Mouse (Mus musculus) MEL (cell line): ENCODE measurements at regions not wholly inside any gene's neighbourhood (a gene's known extent, or its start where the extent isn't known, plus 50 kb on each side); places are given as distances from the start of the nearest gene placed in this dataset.

ENCODE experiments used
- DNase-seq: peaks from one replicate; pipeline ENCODE4 v3.0.0; 2011; ENCODE audit warnings: low read depth, low spot score
- H3K27ac ChIP-seq: 2 replicates; pipeline ENCODE4 v1.5.1; 2012; ENCODE audit warnings: low read depth, mild to moderate bottlenecking, control low read depth, low read length, moderate library complexity; ENCODE audit not compliant: control insufficient read depth
- H3K27me3 ChIP-seq, 2 experiments: fragments of 150-350 bp in 1 of 2; sonication (generic) in 1 of 2; 2 replicates each; pipeline ENCODE4 v1.6.1; 2012; ENCODE audit warnings: low read length in 2 of 2, mild to moderate bottlenecking in 2 of 2, improper control_type of control experiment in 1 of 2, moderate library complexity in 1 of 2; ENCODE audit not compliant: insufficient read depth in 2 of 2, control insufficient read depth in 1 of 2
- H3K36me3 ChIP-seq, 2 experiments: 2 replicates each; pipeline ENCODE4 v1.6.1; 2012 to 2014; ENCODE audit warnings: low read length in 2 of 2, improper control_type of control experiment in 1 of 2, inconsistent platforms in 1 of 2, mild to moderate bottlenecking in 1 of 2; ENCODE audit not compliant: insufficient read depth in 2 of 2, control insufficient read depth in 1 of 2
- H3K4me1 ChIP-seq, 2 experiments: fragments of 150-350 bp in 1 of 2; sonication (generic) in 1 of 2; 2 replicates each; pipeline ENCODE4 v1.6.1; 2012; ENCODE audit warnings: low read length in 2 of 2, improper control_type of control experiment in 1 of 2, mild to moderate bottlenecking in 1 of 2; ENCODE audit not compliant: insufficient read depth in 2 of 2, control insufficient read depth in 1 of 2
- H3K4me3 ChIP-seq, 2 experiments: fragments of 150-350 bp in 1 of 2; sonication (generic) in 1 of 2; 2 replicates each; pipeline ENCODE4 v1.5.1; 2012; ENCODE audit warnings: low read depth in 2 of 2, low read length in 2 of 2, mild to moderate bottlenecking in 2 of 2, moderate library complexity in 2 of 2, control low read depth in 1 of 2, improper control_type of control experiment in 1 of 2; ENCODE audit not compliant: control insufficient read depth in 1 of 2, insufficient read depth in 1 of 2
- H3K79me2 ChIP-seq: 2 replicates; pipeline ENCODE4 v1.6.1; 2012; ENCODE audit warnings: mild to moderate bottlenecking, low read length, moderate library complexity; ENCODE audit not compliant: control insufficient read depth, poor library complexity, insufficient read depth
- H3K9ac ChIP-seq: 2 replicates; pipeline ENCODE4 v1.6.1; 2012; ENCODE audit warnings: low read depth, mild to moderate bottlenecking, control low read depth, low read length, moderate library complexity; ENCODE audit not compliant: control insufficient read depth, poor library complexity, severe bottlenecking
- H3K9me3 ChIP-seq: fragments of 150-350 bp; sonication (generic); replicated peaks from 2 replicates; pipeline ENCODE4 v1.6.1; 2012; ENCODE audit warnings: mild to moderate bottlenecking, low read length, improper control_type of control experiment, moderate library complexity; ENCODE audit not compliant: insufficient read depth
- BHLHE40 ChIP-seq: IDR thresholded peaks from 2 replicates; pipeline ENCODE4 v1.6.1; 2012; ENCODE audit warnings: low read depth, mild to moderate bottlenecking, inconsistent platforms, low read length, improper control_type of control experiment, borderline replicate concordance
- CTCF ChIP-seq, 3 experiments: IDR thresholded peaks in 2 of 3; conservative IDR thresholded peaks in 1 of 3; 2 replicates each; pipeline ENCODE4 v1.5.1; 2011 to 2012; ENCODE audit warnings: low read length in 3 of 3, low read depth in 2 of 3, mild to moderate bottlenecking in 2 of 3, improper control_type of control experiment in 1 of 3, inconsistent platforms in 1 of 3, mixed read lengths in 1 of 3, moderate library complexity in 1 of 3; ENCODE audit not compliant: control insufficient read depth in 1 of 3, insufficient read depth in 1 of 3, poor library complexity in 1 of 3, severe bottlenecking in 1 of 3
- ELF1 ChIP-seq: IDR thresholded peaks from 2 replicates; pipeline ENCODE4 v1.6.1; 2014; ENCODE audit warnings: low read depth, mild to moderate bottlenecking, inconsistent platforms, low read length, improper control_type of control experiment, moderate library complexity
- GABPA ChIP-seq: IDR thresholded peaks from 2 replicates; pipeline ENCODE4 v1.6.1; 2012; ENCODE audit warnings: low read depth, mild to moderate bottlenecking, inconsistent platforms, low read length, improper control_type of control experiment, moderate library complexity
- GATA1 ChIP-seq: IDR thresholded peaks from 2 replicates; pipeline ENCODE4 v1.6.1; 2011; ENCODE audit warnings: low read depth, low read length, improper control_type of control experiment
- HCFC1 ChIP-seq: IDR thresholded peaks from 2 replicates; pipeline ENCODE4 v1.6.1; 2012; ENCODE audit warnings: low read depth, mild to moderate bottlenecking, inconsistent platforms, low read length, improper control_type of control experiment, moderate library complexity
- MAFK ChIP-seq: IDR thresholded peaks from 2 replicates; pipeline ENCODE4 v1.6.1; 2011; ENCODE audit warnings: low read depth, mild to moderate bottlenecking, low read length, improper control_type of control experiment, borderline replicate concordance
- MAX ChIP-seq: IDR thresholded peaks from 2 replicates; pipeline ENCODE4 v1.6.1; 2011; ENCODE audit warnings: low read length, improper control_type of control experiment
- MAZ ChIP-seq: IDR thresholded peaks from 2 replicates; pipeline ENCODE4 v1.6.1; 2012; ENCODE audit warnings: low read depth, mild to moderate bottlenecking, inconsistent platforms, low read length, improper control_type of control experiment
- MEF2A ChIP-seq: IDR thresholded peaks from 2 replicates; pipeline ENCODE4 v1.6.1; 2014; ENCODE audit warnings: low read depth, mild to moderate bottlenecking, inconsistent platforms, low read length, improper control_type of control experiment; ENCODE audit not compliant: poor library complexity, insufficient replicate concordance, severe bottlenecking; ENCODE audit errors: extremely low read depth
- MXI1 ChIP-seq: IDR thresholded peaks from 2 replicates; pipeline ENCODE4 v1.6.1; 2011; ENCODE audit warnings: mild to moderate bottlenecking, low read depth, low read length, improper control_type of control experiment
- MYB ChIP-seq: IDR thresholded peaks from 2 replicates; pipeline ENCODE4 v1.6.1; 2011; ENCODE audit warnings: mild to moderate bottlenecking, low read depth, low read length, improper control_type of control experiment
- NRF1 ChIP-seq: IDR thresholded peaks from 2 replicates; pipeline ENCODE4 v1.6.1; 2014; ENCODE audit warnings: low read depth, mild to moderate bottlenecking, inconsistent platforms, low read length, improper control_type of control experiment, moderate library complexity; ENCODE audit not compliant: poor library complexity, insufficient read depth, severe bottlenecking
- POLR2A ChIP-seq, 2 experiments: IDR thresholded peaks; 2 replicates each; pipeline ENCODE4 v1.6.1; 2011 to 2012; ENCODE audit warnings: low read length in 2 of 2, mild to moderate bottlenecking in 2 of 2, control low read depth in 1 of 2, improper control_type of control experiment in 1 of 2, low read depth in 1 of 2, moderate library complexity in 1 of 2; ENCODE audit not compliant: control insufficient read depth in 1 of 2, insufficient read depth in 1 of 2, poor library complexity in 1 of 2
- POLR2AphosphoS2 ChIP-seq: IDR thresholded peaks from 2 replicates; pipeline ENCODE4 v1.6.1; 2011; ENCODE audit warnings: low read length, improper control_type of control experiment
- POLR2AphosphoS5 ChIP-seq: IDR thresholded peaks from 2 replicates; pipeline ENCODE4 v1.6.1; 2012; ENCODE audit warnings: low read depth, borderline replicate concordance, mild to moderate bottlenecking, inconsistent platforms, low read length, moderate library complexity, mixed read lengths
- SMC3 ChIP-seq: IDR thresholded peaks from 2 replicates; pipeline ENCODE4 v1.6.1; 2011; ENCODE audit warnings: low read depth, low read length, improper control_type of control experiment
- TBP ChIP-seq: IDR thresholded peaks from 2 replicates; pipeline ENCODE4 v1.8.0; 2011; ENCODE audit warnings: low read depth, low read length, improper control_type of control experiment
- TCF12 ChIP-seq: IDR thresholded peaks from 2 replicates; pipeline ENCODE4 v1.6.1; 2014; ENCODE audit warnings: low read depth, mild to moderate bottlenecking, inconsistent platforms, low read length, improper control_type of control experiment, moderate library complexity
- UBTF ChIP-seq: IDR thresholded peaks from 2 replicates; pipeline ENCODE4 v1.6.1; 2012; ENCODE audit warnings: low read depth, mild to moderate bottlenecking, inconsistent platforms, low read length, improper control_type of control experiment, moderate library complexity, borderline replicate concordance; ENCODE audit not compliant: insufficient read depth
- USF1 ChIP-seq: IDR thresholded peaks from 2 replicates; pipeline ENCODE4 v1.6.1; 2014; ENCODE audit warnings: low read depth, mild to moderate bottlenecking, inconsistent platforms, low read length, improper control_type of control experiment, moderate library complexity
- ZC3H11A ChIP-seq: IDR thresholded peaks from 2 replicates; pipeline ENCODE4 v1.6.1; 2012; ENCODE audit warnings: low read depth, mild to moderate bottlenecking, inconsistent platforms, low read length, improper control_type of control experiment
- ZKSCAN1 ChIP-seq: IDR thresholded peaks from 2 replicates; pipeline ENCODE4 v1.6.1; 2012; ENCODE audit warnings: low read depth, mild to moderate bottlenecking, inconsistent platforms, low read length, improper control_type of control experiment, moderate library complexity

DNA sequence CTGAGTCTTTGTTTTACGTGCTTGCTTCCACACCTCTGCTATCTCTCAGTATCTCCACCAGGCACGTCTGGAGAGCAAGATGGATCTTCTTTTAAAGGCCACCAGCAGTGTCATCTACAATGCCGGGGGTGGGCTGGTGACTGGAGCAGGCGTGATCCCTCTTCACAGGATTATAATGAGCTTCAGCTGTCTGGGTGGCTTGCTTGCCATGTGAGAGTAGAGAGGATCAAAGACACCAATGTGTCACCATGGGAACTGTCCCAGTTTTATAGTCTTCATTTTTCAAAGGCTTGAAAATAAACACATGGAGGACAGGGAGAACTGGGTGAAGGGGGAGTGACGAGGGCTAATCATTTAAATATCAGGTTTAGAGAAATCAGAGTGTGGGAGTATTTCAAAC lies 131.6 kb upstream of the Klf4 start:
- no peaks in the 10 kb centered on the region for H3K36me3 ChIP-seq
- H3K9ac ChIP-seq = no peak overlapping the region
- no peaks in the 10 kb centered on the region for H3K27me3 ChIP-seq
- H3K4me1 ChIP-seq = no peaks in the 10 kb centered on the region
- no peak for TF ChIP-seq BHLHE40
- no peak for TF ChIP-seq HCFC1
- TF ChIP-seq UBTF = no peak
- TF ChIP-seq MAX = no peak
- TF ChIP-seq SMC3 = no peak
- no peak for TF ChIP-seq USF1
- TF ChIP-seq POLR2AphosphoS2 = no peak
- TF ChIP-seq MEF2A = no peak
- TF ChIP-seq POLR2A (IDR thresholded peaks at IDR 0.05; ENCODE audit: control insufficient read depth in 1 of 2, insufficient read depth in 1 of 2, low read depth in 1 of 2, low read length in 2 of 2, poor library complexity in 1 of 2) = no peak
- TF ChIP-seq GABPA = no peak
- no peak for TF ChIP-seq MXI1
- TF ChIP-seq ELF1 = no peak
- TF ChIP-seq MAZ = no peak
- TF ChIP-seq GATA1 = no peak
- no peak for TF ChIP-seq MAFK
- TF ChIP-seq ZC3H11A = no peak
- DNase-seq = no peak
- H3K9me3 ChIP-seq = no peaks in the 10 kb centered on the region
- H3K4me3 ChIP-seq = no peak overlapping the region
- no peaks in the 10 kb centered on the region for H3K79me2 ChIP-seq
- H3K27ac ChIP-seq = no peak overlapping the region

DNA sequence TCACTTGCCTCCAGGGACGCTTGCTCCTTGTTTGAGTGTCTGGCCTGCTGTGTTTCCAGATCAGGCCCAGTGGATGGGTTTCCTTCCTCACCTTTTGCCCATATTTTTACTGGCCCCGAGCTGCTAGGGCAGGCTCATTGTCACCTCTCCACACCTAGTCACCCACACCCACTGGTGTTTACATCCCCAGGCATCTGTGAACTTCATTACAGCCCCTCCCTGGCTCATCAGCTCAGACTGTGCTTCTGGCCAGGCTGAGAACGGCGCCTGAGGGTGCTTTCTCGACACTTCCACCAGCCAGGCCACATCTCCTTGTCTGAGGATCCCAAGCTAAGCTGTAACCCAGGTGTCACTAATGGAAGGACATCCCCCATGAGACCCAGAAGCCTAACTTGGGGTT lies 129.8 kb upstream of the Klf4 start:
- Histone ChIP-seq H3K27ac (no peak overlapping the region), H3K79me2 (no peaks in the 10 kb centered on the region), H3K4me1 (no peaks in the 10 kb centered on the region), H3K9ac (no peak overlapping the region), H3K27me3 (no peaks in the 10 kb centered on the region), H3K9me3 (no peaks in the 10 kb centered on the region), H3K4me3 (no peak overlapping the region), H3K36me3 (no peaks in the 10 kb centered on the region)
- TF ChIP-seq ZKSCAN1 (no peak), POLR2A (IDR thresholded peaks at IDR 0.05; ENCODE audit: control insufficient read depth in 1 of 2, insufficient read depth in 1 of 2, low read depth in 1 of 2, low read length in 2 of 2, poor library complexity in 1 of 2) (no peak), TCF12 (no peak), MYB (no peak), NRF1 (no peak), SMC3 (no peak), POLR2AphosphoS5 (no peak), TBP (no peak), CTCF (IDR thresholded peaks at IDR 0.05 in 2 of 3, conservative IDR thresholded peaks at IDR 0.05 in 1 of 3; ENCODE audit: control insufficient read depth in 1 of 3, insufficient read depth in 1 of 3, low read depth in 2 of 3, low read length in 3 of 3, poor library complexity in 1 of 3, severe bottlenecking in 1 of 3) (no peak), USF1 (no peak)
- no peak for DNase-seq
